Mouse (Mus musculus) telencephalon, adult 2 months (tissue): ENCODE results near the gene Umodl1.

ENCODE experiments used
- DNase-seq: peaks from one replicate; pipeline ENCODE4 v3.0.0-alpha.2; 2011; ENCODE audit warnings: low read depth, low spot score

Gene Umodl1

DNA sequence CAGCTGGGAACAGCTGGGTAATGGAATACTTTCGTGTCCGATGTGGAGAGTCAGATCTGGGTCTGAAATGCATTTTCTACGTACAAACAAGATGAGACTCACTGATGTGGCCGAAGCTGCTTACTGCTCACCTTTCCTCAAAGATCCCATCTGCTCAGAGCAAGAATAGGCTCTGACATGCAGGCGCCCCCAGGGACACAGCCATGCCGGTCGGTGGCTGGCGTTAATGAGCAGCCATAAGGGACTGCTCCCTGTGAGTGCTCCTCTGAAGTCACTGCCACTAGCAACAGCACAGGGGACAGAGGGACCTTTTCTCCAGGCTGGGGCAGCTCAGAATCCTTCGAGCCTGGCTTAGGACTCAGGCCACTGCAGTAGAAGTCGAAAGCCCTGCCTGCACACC is at the start of gene Umodl1:
Gene Umodl1 (plus strand): TSS at position 301 of the 400 bp plus-strand sequence.
- no peak for DNase-seq

DNA sequence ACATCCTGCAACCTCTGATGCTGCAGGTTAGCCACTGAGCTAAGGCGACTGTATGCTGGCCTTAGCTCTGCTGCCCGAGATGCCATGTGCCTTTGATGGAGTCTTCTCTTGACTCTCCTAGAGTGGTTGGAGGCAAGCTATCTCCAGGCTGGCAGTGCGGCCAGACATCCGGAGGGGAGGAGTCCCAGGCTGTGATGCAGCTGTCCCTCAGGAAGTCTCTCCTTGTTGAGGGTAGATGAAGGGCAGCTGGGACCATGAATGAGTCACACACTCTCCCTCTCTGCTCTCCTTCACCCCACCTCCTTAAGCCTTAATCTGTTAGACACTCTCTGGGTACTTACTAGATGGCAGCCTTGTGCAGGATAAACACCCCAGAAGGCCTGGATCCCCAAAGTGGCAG is 46.9 kb upstream of the Umodl1 start:
- DNase-seq: no peak

DNA sequence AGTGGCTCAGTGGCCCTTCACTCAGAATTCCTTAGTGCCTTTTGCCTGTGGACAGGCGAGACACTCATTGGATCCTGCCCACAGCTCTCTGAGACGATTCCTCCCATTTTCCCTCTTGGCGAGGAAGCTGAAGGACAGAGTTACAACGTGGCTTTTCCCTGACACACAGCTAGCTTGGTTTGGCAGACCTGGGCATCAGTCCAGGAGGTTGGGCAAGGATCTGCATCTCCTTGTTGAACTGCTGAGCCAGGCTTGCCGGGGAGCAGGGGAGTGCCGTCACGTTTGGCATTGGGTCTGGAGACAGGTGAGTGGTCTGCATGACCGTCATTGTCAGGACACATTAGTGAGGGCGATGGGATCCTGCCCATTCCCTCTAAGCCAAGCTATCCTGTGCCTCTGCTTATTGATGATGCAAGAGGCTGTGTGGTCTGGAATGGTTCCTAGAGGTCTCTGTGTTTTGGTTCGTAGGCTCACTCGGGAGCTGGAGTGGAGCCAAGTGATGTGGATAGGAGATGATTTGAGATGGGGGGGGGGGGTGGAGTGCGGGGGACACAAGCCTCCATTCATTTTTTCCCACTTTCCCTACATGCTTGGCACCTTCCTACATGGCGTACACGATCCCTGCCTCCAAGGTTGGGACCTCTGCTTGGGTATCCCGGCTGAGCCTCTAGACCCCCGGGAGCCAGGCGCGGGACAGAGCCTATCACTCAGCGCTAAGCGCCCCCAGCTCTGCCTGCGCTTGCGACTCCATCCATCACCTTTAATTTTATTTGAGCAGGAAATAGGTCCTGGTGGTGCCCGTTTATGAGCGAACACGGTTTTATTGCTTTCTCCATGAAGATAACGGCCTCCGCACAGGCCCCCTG is 43.3 kb upstream of the Umodl1 start:
- DNase-seq: no peak

DNA sequence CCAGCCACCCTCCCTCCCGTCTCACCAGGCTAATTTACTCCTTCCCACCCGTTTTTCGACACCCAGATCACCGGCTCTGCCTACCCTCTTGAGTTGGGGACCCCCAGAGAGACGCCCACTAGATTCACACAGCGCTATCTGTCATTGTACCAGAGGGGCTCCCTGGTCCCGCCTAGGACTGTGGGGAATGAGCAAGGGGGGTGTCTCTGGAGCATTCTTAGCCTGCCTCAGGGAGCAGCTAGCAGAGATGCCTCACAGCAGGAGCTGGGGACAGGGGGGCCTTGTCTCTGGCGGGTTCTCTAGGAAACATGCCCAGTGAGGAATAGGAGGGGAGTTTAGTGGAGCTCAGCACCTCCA is 42.7 kb upstream of the Umodl1 start:
- no peak for DNase-seq

DNA sequence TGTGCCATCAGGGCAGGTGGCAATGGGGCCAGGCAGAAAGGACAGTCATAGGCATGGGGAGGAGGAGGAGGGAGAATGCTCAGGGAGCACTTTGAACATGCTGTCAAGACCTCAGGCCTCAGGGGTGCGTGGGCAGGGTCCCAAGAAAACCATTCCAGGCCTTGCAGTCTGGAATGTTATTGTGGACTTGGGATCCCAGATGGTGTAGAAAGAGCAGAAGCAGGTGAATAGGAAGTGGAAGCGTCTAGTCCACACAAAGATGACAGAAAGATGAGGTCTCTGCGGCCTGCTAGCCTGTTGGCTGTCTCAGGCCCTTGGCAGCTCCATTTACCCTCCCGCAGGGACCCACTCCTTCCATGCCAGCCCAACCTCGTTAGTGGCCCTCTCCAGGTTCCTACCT is 41.9 kb upstream of the Umodl1 start:
- DNase-seq: no peak

DNA sequence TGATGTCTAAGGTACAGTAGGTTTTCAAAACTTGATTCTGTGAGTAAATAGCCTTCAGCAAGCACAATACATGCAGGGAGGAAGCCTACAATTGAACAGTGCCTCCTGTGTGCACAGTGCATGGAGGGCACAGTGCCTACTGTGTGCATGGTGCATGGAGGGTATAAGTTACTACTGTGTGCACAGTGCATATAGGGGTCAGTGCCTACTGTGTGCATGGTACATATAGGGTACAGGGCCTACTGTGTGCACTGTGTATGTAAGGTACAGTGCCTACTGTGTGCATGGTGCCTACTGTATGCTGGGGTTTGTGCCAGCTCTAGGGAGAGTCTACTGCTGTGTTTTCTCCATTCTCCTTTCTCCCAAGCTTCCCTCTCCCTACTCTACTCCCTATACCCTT is 40.2 kb upstream of the Umodl1 start:
- DNase-seq: no peak

DNA sequence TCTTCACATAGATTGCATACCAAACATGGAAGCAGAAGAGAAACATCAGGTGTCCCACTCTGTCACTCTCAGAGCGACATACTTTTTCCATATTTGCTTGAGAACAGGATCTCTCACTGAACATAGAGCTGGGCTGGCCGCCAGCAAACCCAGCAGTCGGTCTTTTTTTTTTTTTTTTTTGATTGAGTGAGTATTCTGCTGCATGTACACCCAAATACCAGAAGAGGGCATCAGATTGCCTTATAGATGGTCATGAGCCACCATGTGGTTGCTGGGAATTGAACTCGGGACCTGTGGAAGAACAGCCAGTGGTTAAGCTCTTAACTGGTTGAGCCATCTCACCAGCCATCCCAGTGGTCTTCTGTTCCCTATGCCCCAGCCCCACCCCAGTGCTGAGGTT is 30.9 kb upstream of the Umodl1 start:
- DNase-seq: no peak

DNA sequence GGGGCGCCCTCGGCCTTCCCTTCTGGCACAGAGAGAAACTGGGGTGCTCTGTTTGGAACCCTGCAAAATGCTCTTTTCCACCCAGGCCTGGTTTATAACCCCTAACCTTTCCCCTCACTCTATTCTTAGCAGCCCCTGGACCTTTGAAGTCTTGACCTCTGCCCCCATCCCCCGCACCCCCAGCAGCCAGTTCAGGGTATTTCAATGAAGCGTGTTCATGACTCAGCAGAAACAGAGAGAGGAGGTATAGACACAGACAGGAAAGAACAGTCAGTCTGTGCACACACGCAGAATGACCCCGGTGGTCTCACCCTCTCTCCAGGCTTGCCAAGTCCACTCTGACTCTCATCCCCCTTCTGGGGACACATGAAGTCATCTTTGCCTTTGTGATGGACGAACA is 23.6 kb upstream of the Umodl1 start:
- no peak for DNase-seq

DNA sequence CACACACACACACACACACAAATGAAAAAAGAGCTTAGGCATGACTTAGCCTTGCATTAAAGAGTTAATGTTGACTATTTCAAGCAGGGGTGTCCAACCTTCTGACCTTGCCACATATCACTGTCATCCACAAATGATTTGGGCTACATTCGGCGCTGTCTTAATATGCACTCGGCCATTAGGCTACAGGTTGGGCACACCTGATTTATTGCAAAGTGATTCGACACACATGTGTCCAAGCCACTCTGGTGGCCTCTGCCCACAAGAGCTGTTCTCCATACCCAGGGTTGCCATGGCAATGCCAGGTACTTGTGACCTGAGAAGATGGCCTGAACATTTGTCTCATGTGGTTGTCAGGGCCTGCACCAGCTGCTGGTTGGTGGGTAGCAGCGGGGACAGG is 21.6 kb upstream of the Umodl1 start:
- DNase-seq: no peak

DNA sequence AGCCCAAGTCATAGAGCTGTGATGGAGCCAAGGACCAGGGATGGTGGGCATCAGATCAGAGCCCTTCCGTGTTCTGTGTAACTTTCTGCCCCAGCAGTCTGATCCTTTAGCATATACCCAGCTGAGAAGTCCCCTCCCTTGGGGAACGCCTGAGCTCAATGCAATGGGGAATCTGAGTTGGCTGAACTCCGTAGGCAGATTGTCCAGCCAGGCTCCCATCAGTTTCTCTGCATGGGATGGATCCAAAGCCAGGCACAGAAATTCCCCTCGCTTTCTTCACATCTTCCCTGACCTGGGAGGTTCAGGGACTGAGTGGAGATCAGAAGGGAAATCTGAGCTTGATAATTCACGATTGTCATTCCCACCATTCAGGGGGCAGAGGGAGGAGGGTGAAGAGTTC is 19.1 kb upstream of the Umodl1 start:
- DNase-seq: no peak

DNA sequence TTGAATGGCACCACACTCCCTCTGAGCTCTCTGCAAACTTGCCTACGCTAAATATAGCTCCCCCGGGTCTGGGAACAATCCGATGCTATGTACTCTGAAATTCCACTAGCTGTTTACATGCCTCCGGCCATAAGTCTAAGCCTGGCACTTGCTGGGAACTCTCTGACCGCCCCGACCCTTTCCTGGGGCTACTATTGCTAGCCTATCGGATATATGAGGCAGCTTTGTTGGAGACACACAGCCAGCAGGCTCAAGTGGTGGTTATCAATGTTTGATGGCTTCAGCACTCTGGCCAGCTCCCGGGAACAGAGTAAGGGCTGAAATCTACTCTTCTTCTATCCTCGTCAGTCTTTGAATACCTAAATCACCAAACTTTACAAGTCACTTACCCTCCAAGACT is 15.9 kb upstream of the Umodl1 start:
- no peak for DNase-seq

DNA sequence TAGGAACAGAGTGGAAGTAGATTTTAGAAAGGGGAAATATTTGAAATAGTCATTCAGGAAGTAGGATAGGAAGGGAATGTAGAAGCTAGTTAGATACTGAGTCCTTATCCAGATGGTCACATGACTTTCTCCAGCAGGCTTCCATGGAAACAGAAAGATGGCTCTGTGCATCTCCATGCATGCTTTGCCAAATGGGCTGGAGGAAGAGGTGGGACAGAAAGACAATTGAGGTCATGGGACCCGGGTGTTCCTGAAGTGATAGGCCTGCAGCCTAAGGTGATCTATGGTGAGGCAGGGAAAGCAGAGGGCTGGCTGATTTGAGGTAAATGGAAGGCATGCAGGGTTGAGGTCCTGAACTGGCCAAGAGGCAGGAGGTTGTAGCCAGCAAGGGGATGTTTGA is 6.1 kb upstream of the Umodl1 start:
- no peak for DNase-seq

DNA sequence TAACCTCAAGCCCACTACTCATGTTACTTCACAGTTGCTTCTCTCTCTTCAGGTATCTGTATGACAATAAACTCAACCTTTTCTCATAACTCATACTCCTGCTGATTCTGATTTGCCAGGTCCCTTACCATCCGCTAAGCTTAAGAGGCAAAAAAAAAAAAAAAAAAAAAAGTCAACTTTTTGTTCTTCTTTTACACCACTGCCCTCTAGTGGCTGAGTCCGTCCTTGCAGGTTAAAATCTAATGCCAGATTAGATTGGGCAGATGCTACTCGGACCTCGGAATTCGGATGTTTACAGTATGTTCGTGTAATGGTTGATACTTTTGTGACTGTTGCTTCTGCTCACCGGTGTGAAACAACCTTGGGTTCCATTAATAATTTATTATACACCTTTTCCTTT is 3.7 kb upstream of the Umodl1 start:
- DNase-seq: peak; percentile 42

DNA sequence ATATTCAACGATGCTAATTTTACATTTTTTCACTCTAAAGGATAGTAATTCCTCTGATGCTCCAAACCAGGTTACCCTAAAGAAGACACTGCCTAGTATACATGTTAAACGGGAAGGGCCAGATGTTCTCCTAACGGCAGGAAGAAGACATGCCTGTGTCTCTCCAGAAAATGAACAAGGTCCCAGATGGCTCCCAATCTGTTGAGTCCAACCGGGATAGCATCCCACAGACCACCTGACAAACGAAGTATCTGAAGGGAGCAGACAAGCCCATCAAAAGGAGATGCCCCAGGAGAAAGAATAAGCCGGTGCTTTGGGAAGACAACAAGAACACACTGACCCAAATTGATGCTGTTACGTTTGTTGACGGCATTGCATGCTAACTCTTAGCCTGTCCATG is 2.8 kb upstream of the Umodl1 start:
- no peak for DNase-seq

DNA sequence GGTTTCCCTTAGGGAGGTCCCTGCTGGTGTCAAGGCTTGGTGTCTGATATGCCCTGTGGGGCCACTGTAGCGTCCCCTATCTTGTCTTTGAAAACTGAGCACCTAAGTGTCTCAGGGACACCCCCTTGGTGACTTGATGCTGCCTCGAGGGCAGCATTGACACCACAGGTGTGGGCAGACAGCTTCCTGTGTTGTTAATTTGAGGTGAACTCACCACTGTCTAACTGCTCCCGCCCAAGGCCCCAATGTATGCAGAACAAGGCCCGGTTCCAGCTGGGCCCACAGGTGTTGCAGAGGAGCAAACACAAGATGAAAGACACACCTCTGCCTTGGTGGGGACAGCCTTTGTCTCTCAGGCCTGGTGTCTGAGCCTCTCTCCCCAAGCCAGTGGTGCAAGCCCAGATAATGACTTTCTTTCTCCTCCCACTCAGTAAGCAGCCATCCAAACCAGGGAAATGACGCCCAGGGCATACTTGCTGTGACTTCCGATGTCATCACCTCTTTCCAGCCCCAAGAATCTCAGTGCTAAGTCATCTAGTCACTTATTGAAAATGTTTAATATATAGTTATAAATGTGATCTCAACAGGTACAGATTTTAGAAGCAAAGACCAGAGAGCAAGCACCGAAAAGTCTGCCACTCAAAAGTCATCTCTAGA is 7.6 kb downstream of the Umodl1 start:
- no peak for DNase-seq

DNA sequence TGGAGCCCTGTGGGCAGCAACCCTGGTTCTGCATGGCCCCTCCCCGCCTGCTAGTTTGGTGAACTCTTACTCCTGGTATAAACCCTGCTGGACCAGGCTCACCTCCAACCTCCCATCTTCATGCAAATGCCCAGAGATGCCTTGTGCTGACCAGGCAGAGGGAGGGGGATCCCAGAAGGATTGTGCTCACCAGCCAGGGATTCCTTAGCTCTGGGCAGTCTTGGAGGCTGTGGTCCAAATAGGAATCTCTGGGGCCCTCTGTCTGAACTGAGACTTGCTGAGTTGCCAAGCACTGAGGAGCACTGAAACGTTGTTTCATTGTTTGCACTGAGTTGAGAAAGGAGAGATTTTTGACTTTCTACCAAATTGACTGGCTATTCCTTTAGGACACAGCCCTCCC is 8.4 kb downstream of the Umodl1 start:
- no peak for DNase-seq

DNA sequence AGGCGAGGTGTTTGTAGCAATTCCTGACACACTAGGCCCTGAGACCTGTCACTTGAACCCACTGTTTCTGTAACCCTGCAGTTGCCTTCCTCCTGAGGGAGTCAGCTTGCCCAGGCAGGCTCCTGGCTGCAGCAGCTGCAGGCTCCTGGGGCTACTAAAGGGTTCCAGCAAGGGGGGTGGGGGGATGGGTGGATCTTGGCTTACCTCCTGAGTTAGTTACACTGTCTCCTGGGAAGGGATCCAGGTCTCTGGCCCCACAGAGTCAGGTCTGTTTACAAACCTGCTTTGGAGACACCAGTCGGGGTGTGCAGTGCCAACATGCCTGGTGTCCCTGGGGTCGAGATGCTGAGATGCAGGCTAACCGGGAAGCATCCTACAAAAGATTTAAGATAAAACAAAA is 15.5 kb downstream of the Umodl1 start:
- no peak for DNase-seq

DNA sequence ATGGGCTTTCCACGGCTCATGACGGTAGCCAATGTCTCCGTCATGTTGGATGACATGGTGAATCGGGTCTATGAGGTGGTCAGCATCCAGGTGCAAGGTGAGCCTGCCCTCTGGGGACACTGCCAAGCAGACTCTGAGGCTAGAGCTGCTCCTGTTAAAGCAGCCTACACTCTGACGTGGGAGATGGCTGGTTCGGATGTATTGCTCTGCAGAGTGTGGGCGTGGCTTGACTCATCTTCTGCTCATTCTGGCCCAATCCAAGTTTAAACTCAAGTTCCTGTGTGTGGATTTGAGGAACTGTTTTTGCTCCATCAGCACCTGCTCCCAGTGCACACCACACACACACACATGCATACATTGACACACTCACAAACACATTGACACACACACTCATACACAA is 17.4 kb downstream of the Umodl1 start:
- DNase-seq: peak; percentile 49

DNA sequence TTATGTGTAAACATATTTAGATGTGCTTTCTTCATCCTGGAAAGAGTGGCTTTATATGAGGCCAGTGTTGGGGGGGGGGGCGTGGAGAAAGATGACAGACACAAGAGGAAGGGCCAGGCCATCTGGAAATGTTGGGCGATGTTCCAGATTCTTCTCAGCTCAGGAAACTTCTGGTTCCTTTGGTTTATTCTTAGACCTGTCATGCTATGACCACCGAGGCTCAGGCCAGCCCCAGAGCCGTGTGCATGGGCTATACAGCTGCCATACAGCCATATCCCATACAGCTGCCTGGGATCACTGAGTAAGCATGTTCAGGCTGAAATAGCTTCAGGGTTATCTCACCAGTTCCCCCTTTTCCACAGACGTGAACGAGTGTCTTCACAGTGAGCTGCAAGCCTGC is 18.9 kb downstream of the Umodl1 start:
- DNase-seq: no peak

DNA sequence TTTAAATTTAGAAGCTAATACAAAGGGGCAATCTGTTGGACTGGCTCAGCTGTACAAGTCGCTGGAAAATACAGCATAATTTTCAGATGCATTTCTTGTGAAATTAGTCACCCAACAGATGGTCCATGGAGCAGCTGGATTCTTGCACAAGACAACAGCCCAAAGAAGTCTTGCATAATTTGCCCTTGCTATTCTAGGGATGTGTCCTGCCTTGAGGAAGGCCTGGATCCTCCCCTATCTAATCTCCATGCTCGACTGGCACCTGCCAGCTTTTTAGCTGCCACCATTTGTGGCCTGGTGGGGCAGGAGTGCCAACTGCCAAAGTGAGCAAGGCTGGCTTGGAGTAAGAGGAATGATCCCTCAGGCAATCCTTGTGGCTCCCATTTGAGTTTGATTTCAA is 22.9 kb downstream of the Umodl1 start:
- DNase-seq: peak; percentile 63

DNA sequence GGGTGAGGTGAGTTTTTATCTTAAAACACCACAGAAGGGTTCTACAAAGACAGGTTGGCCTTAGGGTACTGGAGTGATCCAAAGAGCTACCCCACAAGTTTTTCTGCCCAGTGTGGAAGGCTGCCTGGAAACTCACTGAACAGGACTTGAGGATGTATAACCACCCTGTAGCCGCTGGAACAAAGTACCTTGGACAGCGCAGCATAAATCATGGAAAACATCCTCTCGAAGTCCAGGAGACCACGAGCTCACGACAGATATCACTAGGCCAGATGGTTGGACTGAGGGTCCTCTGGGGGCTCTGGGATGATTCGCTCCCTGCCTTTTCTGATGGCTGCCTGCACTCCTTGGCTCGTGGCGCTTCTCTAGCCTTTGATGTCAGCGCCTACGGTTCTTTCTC is 24.1 kb downstream of the Umodl1 start:
- no peak for DNase-seq

DNA sequence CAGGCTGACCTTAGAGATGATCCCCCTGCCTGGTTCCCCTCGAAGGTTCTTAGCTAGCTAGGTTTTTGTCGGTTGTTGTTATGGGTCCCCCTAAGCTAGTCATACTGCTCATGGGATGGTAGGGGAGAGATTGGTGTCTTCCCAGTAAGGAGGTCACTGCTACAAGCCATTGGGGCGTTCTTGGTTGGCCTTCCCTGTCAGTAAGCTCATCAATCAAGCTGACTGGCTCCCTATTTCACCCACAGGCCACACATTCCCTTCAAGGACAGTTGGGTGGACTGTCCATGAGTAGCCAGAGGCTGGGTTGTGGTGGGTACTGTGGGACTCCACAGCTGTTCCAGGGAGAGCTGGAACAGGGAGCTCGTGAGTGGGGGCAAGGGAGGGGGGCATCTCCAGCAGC is 29.1 kb downstream of the Umodl1 start:
- no peak for DNase-seq

DNA sequence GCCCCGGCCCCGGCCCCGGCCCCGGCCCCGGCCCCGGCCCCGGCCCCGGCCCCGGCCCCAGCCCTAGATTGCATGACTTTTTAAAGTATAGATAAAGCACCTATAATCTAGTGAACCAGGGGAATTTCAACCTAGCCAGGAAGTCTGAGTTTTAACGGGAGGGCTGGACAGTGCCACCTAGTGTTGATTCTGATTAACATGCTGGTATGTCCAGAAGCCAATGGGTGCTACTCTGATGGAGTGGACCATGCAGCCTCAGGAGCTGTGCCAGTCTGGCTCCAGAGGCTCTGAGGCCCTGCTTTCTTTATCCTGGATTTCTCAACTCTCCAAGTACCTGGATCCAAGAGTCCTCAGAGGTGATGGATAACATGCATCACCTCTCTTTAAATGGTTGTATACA is 35.8 kb downstream of the Umodl1 start:
- no peak for DNase-seq

DNA sequence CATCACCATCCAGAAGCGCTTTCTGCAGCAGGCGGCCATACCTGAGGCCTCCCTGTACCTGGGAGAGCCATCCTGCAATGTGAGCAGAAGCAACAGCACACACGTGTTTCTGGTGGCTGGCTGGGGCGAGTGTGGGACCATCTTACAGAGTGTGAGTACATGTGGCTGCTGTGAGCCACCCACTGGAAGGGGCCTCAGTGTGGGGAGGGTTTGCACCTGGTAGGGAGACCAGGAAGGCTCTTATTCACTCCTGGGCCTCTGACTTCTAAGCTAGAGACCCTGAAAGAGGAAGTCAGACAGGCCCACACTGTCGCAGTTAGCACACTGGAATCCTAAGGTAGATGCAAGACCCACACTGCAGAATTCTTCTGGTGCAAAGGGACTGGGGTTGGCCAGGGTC is 41.9 kb downstream of the Umodl1 start:
- DNase-seq: no peak
